Mouse (Mus musculus): Measurements from ENCODE around the gene Ptges.
A peak's percentile ranks its signal among the peaks of the same experiment; 100 is the strongest.

DNA sequence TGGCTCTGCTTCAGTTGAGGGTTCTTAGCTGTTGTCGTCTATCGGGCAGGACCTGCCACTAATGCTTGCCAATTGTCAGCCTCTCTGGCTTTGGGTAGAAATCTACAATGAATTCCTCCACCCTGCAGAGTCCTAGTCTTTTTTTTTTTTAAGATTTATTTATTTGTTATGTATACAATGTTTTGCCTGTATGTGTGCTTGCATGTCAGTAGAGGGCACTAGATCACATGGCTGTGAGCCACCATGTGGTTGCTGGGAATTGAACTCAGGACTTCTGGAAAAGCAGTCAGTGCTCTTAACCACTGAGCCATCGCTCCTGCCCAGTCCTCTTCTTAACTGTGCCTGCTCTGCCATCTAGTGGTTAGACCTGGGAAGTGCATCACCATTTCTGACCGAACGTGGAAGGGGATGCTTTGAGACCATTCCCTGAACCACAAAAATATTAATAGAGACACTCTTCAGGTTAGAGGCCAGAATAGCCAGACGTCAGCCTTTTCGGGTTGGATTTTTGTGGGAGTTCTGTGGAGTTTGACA, 4.3 kb upstream of the Ptges start:
- no peak for TF ChIP-seq EP300 (IDR thresholded peaks at IDR 0.05; ENCODE audit: low read depth)
- TF ChIP-seq CTCF (IDR thresholded peaks at IDR 0.05; ENCODE audit: low read depth) = peak; percentile 93

All from heart, postnatal 0 days (tissue).